20 mouse cellular contexts compared by ENCODE assay signal in genomic region chr15:84500214-84500613, GRCm38 (mm10). TPM values are rescaled to one million over a fixed set of nuclear protein-coding genes. Genes with fewer than 3 reads are reported as not detected.
"Had no signal": no experiment of that assay in that cellular context is flagged by ENCODE, and none has a peak within 500 bp of the region (broad histone marks: within the 10 kb centered on the region; RNA-seq: fewer than 3 reads in every experiment).

No protein-coding gene starts in this region.

- H3K4me2 ChIP-seq: liver, embryonic 11.5 days; liver, embryonic 13.5 days; liver, embryonic 15.5 days; lung, embryonic 15.5 days; midbrain, embryonic 13.5 days; midbrain, embryonic 15.5 days; neural tube, embryonic 12.5 days had no signal

- H3K36me3 ChIP-seq: liver, embryonic 13.5 days; liver, embryonic 15.5 days; lung, embryonic 15.5 days; midbrain, embryonic 13.5 days; midbrain, embryonic 15.5 days; neural tube, embryonic 12.5 days had no signal

- H3K9ac ChIP-seq: liver, embryonic 13.5 days; liver, embryonic 15.5 days; liver, postnatal 0 days; lung, embryonic 15.5 days; midbrain, embryonic 13.5 days; midbrain, embryonic 15.5 days; neural tube, embryonic 12.5 days had no signal

- H3K4me1 ChIP-seq: liver, embryonic 13.5 days; liver, embryonic 15.5 days; lung, embryonic 15.5 days; megakaryocyte, embryonic 14.5 days had no signal

- H3K9me3 ChIP-seq: liver, embryonic 13.5 days; liver, embryonic 15.5 days; lung, embryonic 15.5 days; megakaryocyte, embryonic 14.5 days; midbrain, embryonic 13.5 days; midbrain, embryonic 15.5 days; neural tube, embryonic 12.5 days had no signal

- DNase-seq: liver, embryonic 13.5 days; liver, postnatal 0 days; lung, adult 2 months; lung, postnatal 14 days; lung, postnatal 36 days; right cerebral cortex, postnatal 14 days; right cerebral cortex, postnatal 4 days; spleen, adult 18-20 months; thymus, adult 18-20 months; thymus, postnatal 14 days; thymus, postnatal 36 days had no signal

- ATAC-seq: liver, postnatal 0 days; lung, postnatal 0 days; midbrain, embryonic 13.5 days; midbrain, embryonic 15.5 days had no signal

- H3K4me3 ChIP-seq: liver, embryonic 13.5 days; liver, embryonic 15.5 days; lung, embryonic 15.5 days; megakaryocyte, embryonic 14.5 days; midbrain, embryonic 13.5 days; midbrain, embryonic 15.5 days; neural tube, embryonic 12.5 days had no signal

- H3K27ac ChIP-seq: liver, embryonic 13.5 days; liver, embryonic 15.5 days; lung, embryonic 15.5 days; macrophage; midbrain, embryonic 13.5 days; midbrain, embryonic 15.5 days; neural tube, embryonic 12.5 days had no signal

- H3K27me3 ChIP-seq: liver, embryonic 13.5 days; liver, embryonic 15.5 days; lung, embryonic 15.5 days; midbrain, embryonic 13.5 days; midbrain, embryonic 15.5 days; neural tube, embryonic 12.5 days had no signal

RNA-seq across cellular contexts. Expression of gene Shisal1, which starts 53.3 kb away (rescaled TPM):
- polyA plus RNA-seq: macrophage had no signal
